Mouse (Mus musculus) urinary bladder, postnatal 10 days (tissue): Measurements from ENCODE around the gene Vwce.

Source experiments
- DNase-seq: peaks from one replicate; pipeline ENCODE4 v3.0.0; 2022; ENCODE audit warnings: low spot score

Gene Vwce

GRCm38 (mm10) chr19:10634106-10634871 is at the start of gene Vwce:
Gene Vwce (plus strand): TSS chr19:10634213.
- no peak for DNase-seq

GRCm38 (mm10) chr19:10585112-10585511 is 48.9 kb upstream of the Vwce start:
- no peak for DNase-seq

- no peak for DNase-seq
Observed at GRCm38 (mm10) chr19:10587231-10587630, 46.8 kb upstream of the Vwce start.

GRCm38 (mm10) chr19:10589127-10589857 is 44.7 kb upstream of the Vwce start:
- DNase-seq = no peak

GRCm38 (mm10) chr19:10590301-10590700 is 43.7 kb upstream of the Vwce start:
- no peak for DNase-seq

- DNase-seq = no peak
Observed at GRCm38 (mm10) chr19:10591659-10592377, 42.2 kb upstream of the Vwce start.

GRCm38 (mm10) chr19:10598188-10598587 is 35.8 kb upstream of the Vwce start:
- DNase-seq = no peak

- DNase-seq = no peak
Observed at GRCm38 (mm10) chr19:10599648-10600047, 34.4 kb upstream of the Vwce start.

GRCm38 (mm10) chr19:10602247-10602769 is 31.7 kb upstream of the Vwce start:
- no peak for DNase-seq

- peak; percentile 46 for DNase-seq
Observed at GRCm38 (mm10) chr19:10602787-10603186, 31.2 kb upstream of the Vwce start.

- no peak for DNase-seq
Observed at GRCm38 (mm10) chr19:10603660-10604523, 30.1 kb upstream of the Vwce start.

- no peak for DNase-seq
Observed at GRCm38 (mm10) chr19:10604534-10604933, 29.5 kb upstream of the Vwce start.

- peak; percentile 95 for DNase-seq
Observed at GRCm38 (mm10) chr19:10605293-10605900, 28.6 kb upstream of the Vwce start, which contains the start of the genes Ddb1 and Tkfc. Gene Ddb1 (plus strand): TSS chr19:10605327. Gene Tkfc (minus strand): TSS chr19:10605654.

GRCm38 (mm10) chr19:10605901-10606622 is 28.0 kb upstream of the Vwce start:
- DNase-seq = no peak

- DNase-seq = no peak
Observed at GRCm38 (mm10) chr19:10608573-10609240, 25.3 kb upstream of the Vwce start.

GRCm38 (mm10) chr19:10634872-10635318 is 882 bp downstream of the Vwce start:
- DNase-seq = no peak

- DNase-seq = no peak
Observed at GRCm38 (mm10) chr19:10637840-10638239, 3.8 kb downstream of the Vwce start.

GRCm38 (mm10) chr19:10640080-10640479 is 6.1 kb downstream of the Vwce start:
- DNase-seq = no peak

- DNase-seq = no peak
Observed at GRCm38 (mm10) chr19:10640589-10641378, 6.8 kb downstream of the Vwce start.
